Mouse (Mus musculus) megakaryocyte, embryonic 14.5 days (primary cell): ENCODE data around the gene Stk24. TPM values are rescaled to one million over a fixed set of nuclear protein-coding genes. Genes with fewer than 3 reads are reported as not detected.

ENCODE experiments used
- H3K27me3 ChIP-seq: replicated peaks from 2 replicates; pipeline ENCODE3; 2012; ENCODE audit warnings: inconsistent platforms
- H3K36me3 ChIP-seq: replicated peaks from 2 replicates; pipeline ENCODE3; 2012; ENCODE audit warnings: low read length, inconsistent platforms, mixed read lengths
- H3K4me1 ChIP-seq: 2 replicates; pipeline ENCODE4 v1.6.1; 2012; ENCODE audit warnings: inconsistent platforms
- H3K4me3 ChIP-seq: replicated peaks from 2 replicates; pipeline ENCODE3; 2012; ENCODE audit warnings: moderate library complexity, mild to moderate bottlenecking, inconsistent platforms
- H3K9me3 ChIP-seq: 2 replicates; pipeline ENCODE4 v1.6.1; 2012; ENCODE audit warnings: inconsistent platforms
- FLI1 ChIP-seq: IDR thresholded peaks from 2 replicates; pipeline ENCODE4 v1.6.1; 2012; ENCODE audit warnings: low read length, inconsistent platforms, mixed read lengths
- GATA1 ChIP-seq: IDR thresholded peaks from 3 replicates; pipeline ENCODE4 v1.6.1; 2012; ENCODE audit warnings: mixed read lengths, low read length, inconsistent platforms, borderline replicate concordance
- polyA plus RNA-seq: library from polyadenylated mRNA; stranded (reverse); fragments of >175 nt; gene quantifications from 2 replicates; pipeline ENCODE4 v1.2.3, GENCODE M21; 2012; ENCODE audit warnings: low replicate concordance; ENCODE audit not compliant: insufficient read depth

Stk24 gene
- polyA plus RNA-seq, 1 experiment: 37.4 TPM

GRCm38 (mm10) chr14:121355732-121356131 lies 24.1 kb downstream of the Stk24 start:
- peaks cover 98% of the 10 kb centered on the region for H3K4me1 ChIP-seq
- H3K4me3 ChIP-seq: peak overlapping the region; percentile 38
- H3K27me3 ChIP-seq: no peaks in the 10 kb centered on the region
- peaks cover 53% of the 10 kb centered on the region for H3K36me3 ChIP-seq
- H3K9me3 ChIP-seq: no peaks in the 10 kb centered on the region
- TF ChIP-seq FLI1 (no peak), GATA1 (no peak)

GRCm38 (mm10) chr14:121353648-121354377 lies 26.0 kb downstream of the Stk24 start:
- H3K4me1 ChIP-seq: peaks cover 96% of the 10 kb centered on the region
- H3K4me3 ChIP-seq: no peak overlapping the region
- no peaks in the 10 kb centered on the region for H3K9me3 ChIP-seq
- TF ChIP-seq FLI1 (no peak), GATA1 (no peak)
- H3K27me3 ChIP-seq: no peaks in the 10 kb centered on the region
- H3K36me3 ChIP-seq: peaks cover 54% of the 10 kb centered on the region

GRCm38 (mm10) chr14:121352744-121353143 lies 27.1 kb downstream of the Stk24 start:
- Histone ChIP-seq H3K9me3 (no peaks in the 10 kb centered on the region), H3K27me3 (no peaks in the 10 kb centered on the region), H3K4me1 (peaks cover 96% of the 10 kb centered on the region), H3K4me3 (no peak overlapping the region), H3K36me3 (peaks cover 63% of the 10 kb centered on the region)
- TF ChIP-seq GATA1 (no peak), FLI1 (no peak)

- peaks cover 96% of the 10 kb centered on the region for H3K4me1 ChIP-seq
- peaks cover 67% of the 10 kb centered on the region for H3K36me3 ChIP-seq
- no peaks in the 10 kb centered on the region for H3K9me3 ChIP-seq
- H3K4me3 ChIP-seq: no peak overlapping the region
- no peak for TF ChIP-seq FLI1
- H3K27me3 ChIP-seq: no peaks in the 10 kb centered on the region
Measured at GRCm38 (mm10) chr14:121351737-121352136, 28.1 kb downstream of the Stk24 start.

GRCm38 (mm10) chr14:121350011-121350410 lies 29.8 kb downstream of the Stk24 start:
- Histone ChIP-seq H3K4me3 (no peak overlapping the region), H3K27me3 (no peaks in the 10 kb centered on the region), H3K4me1 (peaks cover 96% of the 10 kb centered on the region), H3K9me3 (no peaks in the 10 kb centered on the region), H3K36me3 (peaks cover 55% of the 10 kb centered on the region)
- no peak for TF ChIP-seq GATA1
- TF ChIP-seq FLI1: no peak

- H3K4me1 ChIP-seq: peaks cover 94% of the 10 kb centered on the region
- H3K36me3 ChIP-seq: peaks cover 50% of the 10 kb centered on the region
- TF ChIP-seq GATA1 (no peak), FLI1 (no peak)
Measured at GRCm38 (mm10) chr14:121349291-121349690, 30.5 kb downstream of the Stk24 start.

GRCm38 (mm10) chr14:121348256-121348655 lies 31.6 kb downstream of the Stk24 start:
- Histone ChIP-seq H3K36me3 (peaks cover 50% of the 10 kb centered on the region), H3K4me1 (peaks cover 94% of the 10 kb centered on the region), H3K4me3 (no peak overlapping the region), H3K9me3 (no peaks in the 10 kb centered on the region), H3K27me3 (no peaks in the 10 kb centered on the region)
- no peak for TF ChIP-seq GATA1
- no peak for TF ChIP-seq FLI1

More at GRCm38 (mm10) chr14:121349291-121349690, 30.5 kb downstream of the Stk24 start:
- no peaks in the 10 kb centered on the region for H3K27me3 ChIP-seq
- H3K4me3 ChIP-seq: no peak overlapping the region
- no peaks in the 10 kb centered on the region for H3K9me3 ChIP-seq

GRCm38 (mm10) chr14:121347134-121347533 lies 32.7 kb downstream of the Stk24 start:
- Histone ChIP-seq H3K4me1 (peaks cover 94% of the 10 kb centered on the region), H3K4me3 (no peak overlapping the region), H3K36me3 (peaks cover 50% of the 10 kb centered on the region), H3K27me3 (no peaks in the 10 kb centered on the region), H3K9me3 (no peaks in the 10 kb centered on the region)
- no peak for TF ChIP-seq FLI1
- no peak for TF ChIP-seq GATA1

GRCm38 (mm10) chr14:121346654-121347053 lies 33.2 kb downstream of the Stk24 start:
- Histone ChIP-seq H3K4me1 (peaks cover 94% of the 10 kb centered on the region), H3K27me3 (no peaks in the 10 kb centered on the region), H3K9me3 (no peaks in the 10 kb centered on the region), H3K4me3 (peak overlapping the region; percentile 31), H3K36me3 (peaks cover 55% of the 10 kb centered on the region)
- TF ChIP-seq GATA1 (no peak), FLI1 (no peak)

GRCm38 (mm10) chr14:121346053-121346452 lies 33.8 kb downstream of the Stk24 start:
- Histone ChIP-seq H3K27me3 (no peaks in the 10 kb centered on the region), H3K4me1 (peaks cover 94% of the 10 kb centered on the region), H3K9me3 (no peaks in the 10 kb centered on the region), H3K36me3 (peaks cover 55% of the 10 kb centered on the region), H3K4me3 (peak overlapping the region; percentile 60)
- TF ChIP-seq GATA1: no peak
- no peak for TF ChIP-seq FLI1
